Mouse (Mus musculus): ENCODE measurements around the gene Igtp. TPM values are rescaled to one million over a fixed set of nuclear protein-coding genes. Genes with fewer than 3 reads are reported as not detected.

Igtp gene
- total and polyA plus RNA-seq, 3 experiments, result 70.3 to 143 (median 107) TPM

DNA sequence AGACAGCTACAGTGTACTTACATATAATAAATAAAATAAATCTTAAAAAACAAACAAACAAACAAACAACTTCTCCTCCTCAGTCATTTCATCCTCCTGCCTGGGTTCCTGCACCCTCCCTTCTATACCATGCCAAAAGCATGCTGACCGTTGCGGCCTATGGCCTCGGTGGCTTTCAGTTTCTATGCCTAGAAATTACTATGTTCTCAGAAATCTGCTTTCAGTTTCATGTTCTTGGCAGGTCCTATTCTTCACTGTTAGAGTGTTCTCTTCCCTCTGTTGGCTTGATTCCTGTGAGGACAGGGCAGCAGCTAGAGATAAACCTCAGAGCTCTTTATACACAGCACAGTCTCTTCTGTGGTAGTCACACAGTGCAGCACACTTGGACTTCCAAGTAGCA, 15.8 kb upstream of the Igtp start (continued):
- TF ChIP-seq ETS1 (conservative IDR thresholded peaks at IDR 0.05; ENCODE audit: low read depth, low read length) (peak; percentile 72), MAZ (IDR thresholded peaks at IDR 0.05; ENCODE audit: low read depth, low read length) (no peak), IRF4 (IDR thresholded peaks at IDR 0.05; ENCODE audit: low read depth, low read length) (peak; percentile 95), CHD2 (IDR thresholded peaks at IDR 0.05; ENCODE audit: low read length) (no peak)

DNA sequence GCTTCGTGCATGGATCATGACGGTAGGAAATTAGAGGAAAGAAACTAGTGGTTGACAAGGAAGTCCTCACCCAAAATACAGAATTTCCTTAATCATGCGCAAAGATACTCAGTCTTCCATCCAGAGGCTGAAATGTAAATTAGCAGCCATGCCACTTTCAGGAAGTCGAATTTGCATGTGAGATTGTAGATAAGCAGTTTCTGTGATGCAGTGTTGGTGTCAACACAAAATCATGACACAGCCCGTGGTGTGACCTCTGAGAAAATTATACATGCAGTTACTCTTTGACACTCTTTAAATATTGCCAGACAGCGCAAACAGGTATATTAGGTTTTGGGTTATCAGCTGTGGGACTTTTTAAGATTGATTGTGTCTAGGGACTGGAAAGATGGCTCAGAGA, 9.7 kb upstream of the Igtp start:
- no peak overlapping the region for H3K4me3 ChIP-seq (replicated peaks in 1 of 3; ENCODE audit: low read depth in 2 of 3, low read length in 2 of 3, poor library complexity in 1 of 3)
- no peak for DNase-seq (ENCODE audit: extremely low read depth)
- dilution Hi-C loops (cut with MboI; ENCODE audit: extremely low pct_ligation_motif_present, extremely low pct_unique_long_range_greater_than_20kb, low sequenced_read_pairs), result no loop called here
- peaks cover 13 to 14% of the 10 kb centered on the region in 2 experiments for H3K36me3 ChIP-seq (replicated peaks in 1 of 2; ENCODE audit: control insufficient read depth in 1 of 2, insufficient read depth in 1 of 2, low read length in 1 of 2)
- H3K9me3 ChIP-seq (replicated peaks; ENCODE audit: low read length), result no peaks in the 10 kb centered on the region
- TF ChIP-seq ZC3H11A (IDR thresholded peaks at IDR 0.05; ENCODE audit: low read depth, low read length) (no peak), E2F4 (IDR thresholded peaks at IDR 0.05; ENCODE audit: insufficient replicate concordance, low read depth, low read length) (no peak)
- H3K79me2 ChIP-seq (replicated peaks; ENCODE audit: control insufficient read depth, extremely low read depth, insufficient read depth, poor library complexity, severe bottlenecking), result peaks cover 4% of the 10 kb centered on the region
- H3K27ac ChIP-seq (ENCODE audit: insufficient read depth, low read depth), result no peak overlapping the region
- H3K4me2 ChIP-seq (ENCODE audit: insufficient read depth, low read depth, poor library complexity, severe bottlenecking), result no peak overlapping the region
- in situ Hi-C loops (cut with MboI; ENCODE audit: low pct_ligation_motif_present, low pct_unique_long_range_greater_than_20kb, low sequenced_read_pairs), result loop anchor here (10.0 kb wide), 1 partner anchor 115 kb away; the partner anchor contains the start of gene Zfp692
- peaks cover 12 to 23% of the 10 kb centered on the region in 2 experiments for H3K4me1 ChIP-seq (ENCODE audit: control insufficient read depth in 1 of 2, insufficient read depth in 2 of 2)
- no peak overlapping the region for H3K9ac ChIP-seq (ENCODE audit: insufficient read depth, low read depth)
- H3K27me3 ChIP-seq (replicated peaks), result no peaks in the 10 kb centered on the region

DNA sequence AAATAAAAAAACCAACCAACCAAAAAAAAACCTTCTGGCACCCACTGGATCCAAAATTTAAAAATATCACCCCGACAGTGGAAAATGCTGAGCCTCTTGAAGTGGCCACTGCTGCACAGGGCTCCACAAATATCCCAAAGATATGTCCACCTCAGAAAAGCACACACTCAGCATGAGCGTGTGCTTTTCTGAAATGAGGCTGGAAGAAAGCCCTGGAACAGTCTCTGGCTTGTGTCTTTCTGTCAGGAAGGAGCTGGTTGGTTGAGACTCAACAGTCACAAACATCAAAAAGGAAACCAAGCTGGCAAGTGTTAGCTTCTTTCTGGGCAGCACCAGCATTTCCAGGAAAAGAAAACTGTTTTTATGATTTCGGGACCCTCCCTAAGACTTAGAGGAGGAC, 6.0 kb upstream of the Igtp start:
- TF ChIP-seq USF2 (conservative IDR thresholded peaks at IDR 0.05; ENCODE audit: low read depth, low read length) (no peak), MAFK (IDR thresholded peaks at IDR 0.05; ENCODE audit: insufficient replicate concordance, low read length) (no peak), MXI1 (IDR thresholded peaks at IDR 0.05; ENCODE audit: low read depth, low read length) (no peak), MYC (IDR thresholded peaks at IDR 0.05; ENCODE audit: low read depth, low read length) (no peak), MEF2A (IDR thresholded peaks at IDR 0.05; ENCODE audit: borderline replicate concordance, low read depth, low read length) (no peak), POLR2A (IDR thresholded peaks at IDR 0.05; ENCODE audit: low read depth, low read length) (no peak), PAX5 (IDR thresholded peaks at IDR 0.05; ENCODE audit: low read length) (no peak), KAT2A (IDR thresholded peaks at IDR 0.05; ENCODE audit: insufficient replicate concordance, low read length) (no peak)
- no peak overlapping the region for H3K4me3 ChIP-seq (replicated peaks in 1 of 3; ENCODE audit: low read depth in 2 of 3, low read length in 2 of 3, poor library complexity in 1 of 3)
- H3K4me2 ChIP-seq (ENCODE audit: insufficient read depth, low read depth, poor library complexity, severe bottlenecking), result no peak overlapping the region
- dilution Hi-C loops (cut with MboI; ENCODE audit: extremely low pct_ligation_motif_present, extremely low pct_unique_long_range_greater_than_20kb, low sequenced_read_pairs) (no loop called here), in situ Hi-C loops (cut with MboI; ENCODE audit: low pct_ligation_motif_present, low pct_unique_long_range_greater_than_20kb, low sequenced_read_pairs) (no loop called here)
- peaks cover 9 to 12% of the 10 kb centered on the region in 2 experiments for H3K36me3 ChIP-seq (replicated peaks in 1 of 2; ENCODE audit: control insufficient read depth in 1 of 2, insufficient read depth in 1 of 2, low read length in 1 of 2)
- H3K79me2 ChIP-seq (replicated peaks; ENCODE audit: control insufficient read depth, extremely low read depth, insufficient read depth, poor library complexity, severe bottlenecking), result no peaks in the 10 kb centered on the region
- H3K9ac ChIP-seq (ENCODE audit: insufficient read depth, low read depth), result no peak overlapping the region
- H3K4me1 ChIP-seq (ENCODE audit: control insufficient read depth in 1 of 2, insufficient read depth in 2 of 2), result peaks cover 7 to 30% of the 10 kb centered on the region in 2 experiments
- H3K9me3 ChIP-seq (replicated peaks; ENCODE audit: low read length), result no peaks in the 10 kb centered on the region
- H3K27ac ChIP-seq (ENCODE audit: insufficient read depth, low read depth), result no peak overlapping the region
- DNase-seq (ENCODE audit: extremely low read depth), result no peak
- H3K27me3 ChIP-seq (replicated peaks), result no peaks in the 10 kb centered on the region

All from CH12.LX (cell line).